Mouse (Mus musculus) thymus, adult 18-20 months (tissue): ENCODE measurements around the gene Gm49383.
"Not testable (repeated sequence)": the region's sequence is repeated elsewhere in the genome, so short reads cannot be mapped to it uniquely, and the experiment has no call there.

Experiments
- DNase-seq, 2 experiments: peaks; one replicate each; pipeline ENCODE4 v3.0.0; 2022; ENCODE audit warnings: mixed read lengths in 2 of 2

Gm49383 gene

GRCm38 (mm10) chr12:69160677-69161076, 36.2 kb downstream of the Gm49383 start:
- DNase-seq: not testable (repeated sequence)

DNA sequence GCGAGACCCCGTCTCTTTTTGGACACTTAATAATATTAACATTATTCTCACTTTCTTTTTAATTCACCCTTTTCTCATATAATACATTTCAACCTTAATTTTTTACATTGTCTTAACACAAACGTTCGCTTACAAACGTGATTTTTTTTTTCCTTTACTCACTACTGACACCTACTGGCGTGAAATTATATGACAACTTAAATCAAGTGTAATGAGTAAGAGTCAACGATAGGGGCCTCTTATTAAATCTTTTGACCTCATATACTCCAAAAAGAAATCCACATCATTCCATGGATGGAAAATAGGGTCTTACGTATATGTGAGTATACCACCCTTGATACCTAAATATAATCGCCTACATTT, 37.3 kb downstream of the Gm49383 start:
- DNase-seq: no peak

DNA sequence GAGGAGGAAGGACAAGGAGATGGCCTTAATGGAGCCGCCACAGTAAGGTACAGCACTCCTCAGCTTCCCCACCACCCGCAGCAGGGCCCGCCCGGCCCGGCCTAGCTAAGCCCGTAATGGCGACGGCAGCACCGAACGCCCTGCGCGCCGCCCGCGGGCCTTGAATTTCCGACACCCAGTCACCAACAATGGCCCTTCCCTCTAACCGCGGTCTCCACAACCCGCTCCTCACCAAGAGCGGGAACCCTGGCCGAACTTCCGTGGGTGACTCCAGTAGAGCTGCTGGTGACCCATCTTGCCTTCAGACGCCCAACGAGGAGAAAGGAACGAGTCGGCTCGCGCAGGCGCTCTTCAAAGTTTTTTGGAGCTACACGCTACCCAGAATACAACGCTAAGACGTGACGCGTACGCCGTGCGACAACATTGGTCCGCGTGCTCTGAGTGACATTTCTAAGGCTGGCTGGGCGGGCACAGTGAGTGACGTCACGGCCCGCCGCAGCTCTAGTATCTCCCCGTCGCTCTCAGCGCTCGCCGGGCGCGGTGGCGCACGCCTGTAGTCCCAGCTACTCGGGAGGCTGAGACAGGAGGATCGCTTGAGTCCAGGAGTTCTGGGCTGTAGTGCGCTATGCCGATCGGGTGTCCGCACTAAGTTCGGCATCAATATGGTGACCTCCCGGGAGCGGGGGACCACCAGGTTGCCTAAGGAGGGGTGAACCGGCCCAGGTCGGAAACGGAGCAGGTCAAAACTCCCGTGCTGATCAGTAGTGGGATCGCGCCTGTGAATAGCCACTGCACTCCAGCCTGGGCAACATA, 37.9 kb downstream of the Gm49383 start, which contains the start of gene Rps29:
TSS of gene Rps29 (minus strand) at position 422 of the 813 bp plus-strand sequence.
- DNase-seq: peak; percentile 95 to 96

GRCm38 (mm10) chr12:69158366-69158764, 38.5 kb downstream of the Gm49383 start:
- no peak for DNase-seq

DNA sequence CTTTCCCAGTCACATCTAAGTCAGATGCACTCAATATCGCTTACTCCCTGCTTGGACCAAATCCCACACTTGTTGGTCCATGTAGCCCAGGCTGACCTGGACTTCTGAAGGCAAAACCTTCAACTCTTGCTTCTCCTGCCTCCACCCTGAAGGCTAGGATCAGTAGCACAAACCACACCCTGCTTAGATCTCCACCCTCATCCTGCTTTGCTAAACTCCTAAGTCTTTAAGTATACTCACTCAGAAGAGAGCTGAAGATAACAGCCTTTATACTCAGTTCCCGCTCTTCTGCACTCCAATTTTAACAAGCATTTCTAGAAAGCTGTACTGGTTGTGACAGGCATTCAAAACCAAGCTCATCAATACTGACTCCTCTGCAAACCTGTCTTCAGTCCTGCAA, 39.8 kb downstream of the Gm49383 start:
- DNase-seq: no peak

- no peak for DNase-seq
Observed at GRCm38 (mm10) chr12:69156436-69156835, 40.5 kb downstream of the Gm49383 start.

GRCm38 (mm10) chr12:69155923-69156322, 41.0 kb downstream of the Gm49383 start:
- DNase-seq: no peak

DNA sequence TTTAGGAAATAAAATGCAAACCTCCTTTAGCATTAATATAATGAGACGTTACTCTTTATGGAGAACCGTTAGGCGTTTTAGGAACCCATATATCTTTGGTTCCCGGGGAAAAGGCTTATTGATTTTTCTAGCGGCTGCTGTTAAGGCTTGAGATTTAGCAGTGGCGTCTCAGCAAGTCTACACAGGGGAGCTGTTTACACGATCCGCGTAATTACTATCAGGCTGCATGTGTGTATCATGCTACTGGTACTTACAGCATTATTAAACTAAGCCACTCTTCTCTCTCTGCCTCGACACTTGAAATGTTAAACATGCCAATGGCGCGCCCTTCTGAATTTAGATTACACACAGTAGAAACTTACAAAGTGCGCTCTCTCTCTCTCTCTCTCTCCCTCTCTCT, 46.9 kb downstream of the Gm49383 start:
- no peak for DNase-seq

GRCm38 (mm10) chr12:69147166-69147735, 49.7 kb downstream of the Gm49383 start:
- no peak for DNase-seq

- no peak for DNase-seq
Observed at GRCm38 (mm10) chr12:69143460-69143859, 53.4 kb downstream of the Gm49383 start.

DNA sequence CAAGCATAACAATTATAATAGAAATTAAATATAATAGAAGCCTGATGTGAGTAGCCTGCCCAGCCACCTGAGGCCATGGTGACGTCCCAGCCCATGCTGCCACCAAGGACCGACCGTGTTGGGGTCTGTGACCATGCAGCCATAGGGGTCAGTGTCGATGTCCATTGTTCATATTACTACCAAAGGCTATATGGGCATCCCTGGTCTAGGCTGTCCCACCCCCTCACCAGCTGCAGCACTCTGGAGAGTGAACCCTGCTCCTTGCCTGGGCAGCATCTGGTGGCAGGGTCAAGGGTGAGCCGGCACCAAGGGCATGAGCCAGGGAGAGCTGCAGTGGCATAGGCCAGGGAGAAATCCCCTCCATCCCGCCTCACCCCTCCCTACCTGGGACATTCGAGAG, 57.1 kb downstream of the Gm49383 start:
- no peak for DNase-seq

DNA sequence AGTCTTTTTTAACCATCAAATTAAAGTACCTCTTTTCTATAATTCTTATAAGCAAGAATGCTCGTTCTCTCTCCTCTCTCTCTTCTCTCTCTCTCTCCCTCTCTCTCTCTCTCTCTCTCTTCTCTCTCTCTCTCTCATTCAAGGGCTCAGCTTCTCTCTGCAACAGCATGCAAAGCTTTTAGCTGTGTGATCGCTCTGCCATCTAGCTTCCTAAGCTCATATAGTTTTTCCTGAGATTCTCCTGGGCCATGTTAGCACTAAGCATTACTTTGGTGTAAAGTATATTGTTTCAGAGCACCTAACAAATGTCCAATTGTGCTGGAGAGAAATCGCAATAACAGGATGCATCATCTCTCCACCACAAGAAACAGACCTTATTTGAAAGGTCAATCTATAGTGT, 57.7 kb downstream of the Gm49383 start:
- DNase-seq: no peak
